Mouse (Mus musculus) retina, postnatal 7 days (tissue): ENCODE measurements around the gene Mn1.

Experiments used
- DNase-seq: peaks from one replicate; pipeline ENCODE4 v3.0.0-alpha.2; 2012; ENCODE audit warnings: low read depth, low spot score

The Mn1 gene

DNA sequence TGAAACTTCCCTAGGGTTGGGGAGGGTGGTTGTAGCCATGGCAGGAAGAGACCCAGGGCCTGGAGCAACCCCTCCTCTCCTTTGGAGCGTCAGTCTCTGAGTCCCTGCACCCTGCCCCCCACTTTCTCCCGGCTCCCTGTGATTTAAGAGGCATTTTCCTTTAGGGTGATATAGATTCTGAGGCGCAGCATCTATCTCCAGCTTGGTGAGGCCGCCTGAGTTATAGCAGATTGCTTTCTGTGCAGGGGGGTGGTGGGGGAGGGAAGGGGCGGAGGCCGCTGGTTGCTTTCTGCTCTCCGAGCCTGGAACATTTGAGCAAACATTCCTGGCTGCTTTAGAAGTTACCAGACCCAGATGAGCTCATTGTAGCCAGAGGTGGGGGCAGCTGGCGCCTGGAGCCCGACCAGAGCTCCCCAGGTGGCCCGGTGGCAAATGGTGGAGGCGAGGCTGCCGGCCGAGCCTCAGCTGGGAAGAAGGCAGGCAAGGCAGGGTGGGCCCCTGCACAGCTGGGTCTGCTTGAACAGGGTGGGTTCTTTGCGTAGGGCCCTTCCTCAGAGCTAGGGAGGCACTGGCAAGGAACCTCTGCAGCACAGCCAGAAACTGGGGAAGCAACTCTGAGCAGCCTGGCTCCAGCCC lies 8.6 kb upstream of the Mn1 start:
- DNase-seq, result no peak

- no peak for DNase-seq
Observed at GRCm38 (mm10) chr5:111409412-111410044, 7.6 kb upstream of the Mn1 start.

DNA sequence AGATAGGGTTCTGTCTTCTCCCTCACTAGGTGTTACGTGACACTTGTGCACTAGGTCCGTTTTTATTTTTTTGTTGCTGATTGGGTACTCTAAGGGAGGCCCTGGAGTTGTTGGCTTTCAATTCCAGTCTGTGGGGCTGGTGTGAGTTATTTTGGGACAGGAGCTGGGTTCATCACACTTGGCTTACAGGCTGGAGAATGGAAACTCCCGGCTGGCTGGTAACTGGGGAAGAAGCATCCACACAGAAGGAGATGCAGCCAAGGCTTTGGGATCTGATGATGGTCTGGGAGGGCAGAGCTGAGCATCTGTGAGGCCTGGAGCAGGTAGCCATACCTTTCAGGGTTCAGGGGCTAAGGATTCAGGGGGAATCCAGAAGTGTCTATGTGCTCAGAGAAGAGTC lies 6.5 kb upstream of the Mn1 start:
- no peak for DNase-seq

DNA sequence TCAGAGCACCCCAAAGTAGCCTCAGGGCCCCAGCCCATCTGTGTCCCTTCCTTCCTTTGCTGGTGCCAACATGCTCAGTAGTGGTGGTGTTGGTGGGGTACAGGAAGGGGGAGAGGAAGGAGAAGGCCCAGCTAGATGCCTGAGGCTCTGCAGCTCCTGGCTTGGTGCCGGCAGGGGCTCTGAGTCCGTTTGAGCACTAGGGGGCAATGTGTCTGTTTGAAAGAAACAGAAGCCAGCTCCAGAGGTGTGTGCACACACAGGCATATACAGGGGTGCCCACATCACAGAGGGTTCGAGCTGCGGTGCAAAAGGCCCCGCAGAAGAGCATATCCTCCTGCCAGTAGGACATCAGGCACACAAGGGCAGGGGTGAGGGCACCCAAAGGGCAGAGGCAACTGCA lies 3.0 kb upstream of the Mn1 start:
- peak; percentile 66 for DNase-seq

DNA sequence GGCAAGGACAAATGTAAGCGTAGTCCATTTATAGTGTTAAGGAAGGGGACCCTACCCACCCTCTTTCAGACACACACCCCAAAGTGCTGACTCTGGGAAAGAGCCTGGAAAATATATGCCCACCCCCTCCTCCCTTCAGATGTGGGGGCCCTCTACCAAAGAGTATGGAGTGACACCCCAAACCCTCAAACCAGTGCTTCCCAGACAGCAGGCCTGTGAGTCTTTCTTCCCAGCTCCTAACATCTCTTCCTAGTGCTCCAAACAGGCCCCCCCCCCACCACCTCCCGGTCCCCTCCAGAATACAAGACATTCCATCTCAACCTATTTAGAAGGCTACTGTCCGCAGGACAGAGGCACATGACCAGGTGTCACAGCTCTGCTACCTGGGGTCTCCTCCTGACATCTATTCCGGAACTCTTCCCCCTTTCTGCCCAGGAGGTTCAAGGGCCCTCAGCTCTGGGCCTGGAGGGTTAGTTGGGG lies 2.4 kb upstream of the Mn1 start:
- no peak for DNase-seq

- no peak for DNase-seq
Observed at GRCm38 (mm10) chr5:111415575-111415974, 1.6 kb upstream of the Mn1 start.

DNA sequence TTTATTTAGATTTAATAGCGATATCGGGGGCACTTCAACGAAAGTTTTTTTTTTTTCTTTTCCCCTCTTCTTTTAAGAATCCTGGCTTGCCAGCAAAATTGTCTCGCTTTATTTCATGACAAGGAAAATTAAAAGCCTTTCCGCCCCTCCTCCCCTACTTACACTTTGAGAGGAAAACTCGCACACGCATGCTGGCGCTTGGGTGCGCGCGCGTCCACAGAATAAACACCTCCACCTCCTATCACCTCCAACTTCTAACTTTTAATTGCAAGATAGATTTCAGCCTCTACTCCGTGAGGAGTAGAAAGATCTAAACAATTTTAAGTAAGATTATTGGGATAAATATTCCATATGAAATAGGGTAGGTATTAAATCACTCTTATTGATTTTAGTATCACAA lies 1.1 kb upstream of the Mn1 start:
- DNase-seq, result no peak

DNA sequence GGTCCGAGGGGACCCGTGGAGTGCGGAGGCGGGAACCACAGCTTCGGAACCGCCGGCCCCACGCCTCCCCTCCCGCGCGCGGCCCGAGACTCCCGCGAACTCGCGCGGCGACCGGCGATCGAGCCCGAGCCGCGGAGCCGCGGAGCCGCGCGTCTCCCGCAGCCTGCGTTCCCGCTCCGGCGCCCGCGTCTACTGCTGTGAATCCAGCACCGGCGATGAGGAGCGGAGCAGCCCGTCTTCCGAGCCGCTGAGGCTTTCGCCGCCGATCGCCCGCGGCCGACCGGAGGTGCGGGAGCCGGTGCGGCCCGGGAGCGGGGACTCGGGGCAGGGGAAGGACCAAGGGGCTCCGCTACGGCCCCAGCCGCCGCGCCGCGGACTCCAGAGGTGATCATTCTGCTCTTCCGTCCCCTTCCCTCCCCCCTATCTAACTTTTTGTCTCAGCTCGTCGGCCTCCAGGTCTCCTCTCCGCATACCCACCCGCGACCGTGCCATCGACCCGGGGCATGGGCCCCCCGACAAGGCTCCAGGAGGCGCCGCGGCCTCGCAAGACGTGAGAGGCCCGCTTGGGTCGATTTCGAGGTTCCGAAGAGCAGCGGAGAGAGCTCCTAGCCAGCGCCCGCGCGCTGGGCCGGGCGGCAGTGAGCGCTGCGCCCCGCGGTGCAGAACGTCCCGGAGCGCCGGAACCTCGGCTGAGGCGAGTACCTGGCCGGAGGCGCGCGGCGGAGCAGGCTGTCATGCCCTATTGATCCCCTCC lies 393 bp downstream of the Mn1 start:
- no peak for DNase-seq

DNA sequence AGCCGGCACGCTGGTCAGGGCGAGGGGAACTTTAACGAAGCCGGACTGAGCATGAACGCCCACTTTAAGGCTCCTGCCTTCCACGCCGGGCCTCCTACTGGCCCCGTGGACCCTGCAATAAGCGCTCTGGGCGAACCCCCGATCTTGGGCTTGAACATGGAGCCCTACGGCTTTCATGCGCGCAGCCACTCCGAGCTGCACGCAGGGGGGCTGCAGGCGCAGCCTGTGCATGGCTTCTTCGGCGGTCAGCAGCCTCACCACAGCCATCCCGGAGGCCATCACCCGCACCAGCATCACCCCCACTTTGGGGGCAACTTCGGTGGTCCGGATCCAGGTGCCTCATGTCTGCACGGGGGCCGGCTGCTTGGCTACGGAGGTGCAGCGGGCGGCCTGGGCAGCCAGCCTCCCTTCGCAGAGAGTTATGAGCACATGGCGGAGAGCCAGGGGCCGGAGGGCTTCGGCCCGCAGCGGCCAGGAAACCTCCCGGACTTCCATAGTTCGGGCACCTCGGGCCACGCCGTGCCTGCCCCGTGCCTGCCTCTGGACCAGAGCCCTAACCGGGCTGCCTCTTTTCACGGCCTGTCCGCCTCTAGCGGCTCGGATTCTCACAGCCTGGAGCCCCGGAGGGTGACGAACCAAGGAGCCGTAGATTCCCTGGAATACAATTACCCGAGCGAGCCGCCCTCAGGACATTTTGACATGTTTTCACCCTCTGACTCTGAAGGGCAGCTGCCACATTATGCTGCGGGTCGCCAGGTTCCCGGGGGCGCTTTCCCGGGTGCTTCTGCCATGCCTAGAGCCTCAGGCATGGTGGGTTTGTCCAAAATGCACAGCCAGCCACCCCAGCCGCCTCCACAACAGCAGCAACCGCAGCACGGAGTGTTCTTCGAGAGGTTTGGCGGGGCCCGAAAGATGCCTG lies 1.3 kb downstream of the Mn1 start:
- no peak for DNase-seq

DNA sequence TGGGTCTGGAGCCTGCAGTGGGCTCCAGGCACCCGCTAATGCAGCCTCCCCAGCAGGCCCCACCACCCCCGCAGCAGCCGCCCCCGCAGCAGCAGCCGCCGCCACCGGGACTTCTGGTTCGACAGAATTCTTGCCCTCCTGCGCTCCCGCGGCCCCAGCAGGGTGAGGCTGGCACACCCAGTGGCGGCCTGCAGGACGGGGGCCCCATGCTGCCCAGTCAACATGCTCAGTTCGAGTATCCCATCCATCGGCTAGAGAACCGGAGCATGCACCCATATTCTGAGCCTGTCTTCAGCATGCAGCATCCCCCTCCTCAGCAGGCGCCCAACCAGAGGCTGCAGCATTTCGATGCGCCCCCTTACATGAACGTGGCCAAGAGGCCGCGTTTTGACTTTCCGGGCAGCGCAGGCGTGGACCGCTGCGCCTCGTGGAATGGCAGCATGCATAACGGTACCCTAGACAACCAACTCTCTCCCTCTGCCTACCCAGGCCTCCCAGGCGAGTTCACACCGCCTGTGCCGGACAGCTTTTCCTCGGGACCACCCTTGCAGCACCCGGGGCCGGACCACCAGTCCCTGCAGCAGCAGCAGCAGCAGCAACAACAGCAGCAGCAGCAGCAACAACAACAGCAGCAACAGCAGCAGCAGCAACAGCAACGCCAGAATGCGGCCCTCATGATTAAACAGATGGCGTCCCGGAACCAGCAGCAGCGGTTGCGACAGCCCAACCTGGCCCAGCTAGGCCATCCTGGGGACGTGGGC lies 2.1 kb downstream of the Mn1 start:
- no peak for DNase-seq

DNA sequence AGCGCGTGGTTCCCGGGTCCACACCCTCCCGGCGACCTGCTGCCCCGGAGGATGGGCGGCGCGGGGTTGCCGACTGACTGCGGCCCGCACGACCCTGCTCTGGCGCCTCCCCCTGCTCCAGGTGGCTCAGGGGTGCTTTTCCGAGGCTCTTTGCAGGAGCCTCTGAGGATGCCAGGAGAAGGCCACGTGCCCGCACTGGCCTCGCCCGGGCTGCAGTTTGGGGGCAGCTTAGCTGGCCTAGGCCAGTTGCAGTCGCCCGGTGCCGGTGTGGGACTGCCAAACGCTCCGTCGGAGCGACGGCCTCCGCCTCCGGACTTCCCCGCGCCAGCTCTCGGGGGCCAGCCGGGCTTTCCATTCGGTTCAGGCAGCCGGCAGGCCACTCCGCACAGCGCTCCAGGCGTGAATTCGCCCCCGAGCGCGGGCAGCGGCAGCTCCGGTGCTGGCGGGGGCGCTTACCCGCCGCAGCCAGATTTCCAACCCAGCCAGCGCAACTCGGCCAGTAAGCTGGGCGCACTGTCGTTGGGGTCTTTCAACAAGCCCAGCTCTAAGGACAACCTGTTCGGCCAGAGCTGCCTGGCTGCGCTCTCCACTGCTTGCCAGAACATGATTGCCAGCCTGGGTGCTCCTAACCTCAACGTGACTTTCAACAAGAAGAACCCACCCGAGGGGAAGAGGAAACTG lies 3.0 kb downstream of the Mn1 start:
- DNase-seq, result no peak

DNA sequence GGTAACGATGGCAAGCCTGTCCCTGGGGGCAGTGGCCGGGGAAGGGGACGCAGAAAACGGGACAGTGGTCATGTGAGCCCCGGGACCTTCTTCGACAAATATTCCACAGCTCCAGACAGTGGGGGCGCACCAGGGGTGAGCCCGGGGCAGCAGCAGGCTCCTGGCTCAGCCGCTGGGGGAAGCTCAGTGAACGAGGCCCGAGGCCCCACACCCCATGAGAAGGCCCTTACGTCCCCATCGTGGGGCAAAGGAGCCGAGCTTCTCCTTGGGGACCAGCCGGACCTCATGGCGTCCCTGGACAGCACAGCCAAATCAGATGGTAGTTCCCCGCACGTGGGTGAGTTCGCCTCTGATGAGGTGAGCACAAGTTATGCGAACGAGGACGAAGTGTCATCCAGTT lies 3.7 kb downstream of the Mn1 start:
- no peak for DNase-seq

- DNase-seq, result no peak
Observed at GRCm38 (mm10) chr5:111421424-111421823, 4.3 kb downstream of the Mn1 start.

- no peak for DNase-seq
Observed at GRCm38 (mm10) chr5:111422058-111422800, 5.1 kb downstream of the Mn1 start.

- no peak for DNase-seq
Observed at GRCm38 (mm10) chr5:111423011-111423410, 5.8 kb downstream of the Mn1 start.

- DNase-seq, result no peak
Observed at GRCm38 (mm10) chr5:111423616-111424015, 6.5 kb downstream of the Mn1 start.

DNA sequence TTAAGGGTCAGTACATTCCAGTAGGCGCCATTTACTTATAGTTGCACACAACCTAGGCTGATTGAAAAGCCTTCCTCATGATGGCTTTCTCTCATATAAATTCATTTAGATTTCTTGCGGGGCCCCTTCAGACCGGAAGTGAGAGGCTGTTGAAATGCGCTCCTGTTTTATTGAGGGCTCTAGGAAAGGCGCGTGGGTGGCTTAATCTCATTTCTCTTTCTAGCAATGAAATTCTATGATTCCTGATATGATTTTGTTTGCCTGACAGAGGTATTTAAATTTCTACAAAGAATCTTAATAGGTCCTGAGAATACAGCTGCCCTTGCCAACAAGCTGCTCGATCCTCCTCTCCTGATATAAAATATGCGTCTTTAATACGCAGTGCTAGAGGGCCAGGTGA lies 8.7 kb downstream of the Mn1 start:
- no peak for DNase-seq

DNA sequence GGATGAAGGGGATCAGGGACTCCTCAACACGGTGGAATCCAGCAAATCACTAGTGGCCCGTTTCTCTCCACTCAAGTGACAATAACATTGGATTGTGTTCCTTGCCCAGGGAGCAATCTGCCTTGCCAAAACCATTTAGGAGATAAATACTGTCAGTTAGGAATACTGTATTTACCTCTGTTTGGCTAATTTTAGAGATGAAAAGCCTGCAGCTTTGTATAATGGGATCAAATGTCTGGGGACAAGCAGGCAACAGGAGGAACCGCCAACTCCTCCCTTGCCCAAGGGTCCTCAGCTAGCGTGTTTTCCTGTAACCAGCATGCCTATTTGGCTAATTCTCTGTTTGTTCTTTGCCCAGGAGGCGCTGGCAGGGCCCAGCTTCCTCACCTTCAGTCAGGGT lies 9.1 kb downstream of the Mn1 start:
- no peak for DNase-seq

DNA sequence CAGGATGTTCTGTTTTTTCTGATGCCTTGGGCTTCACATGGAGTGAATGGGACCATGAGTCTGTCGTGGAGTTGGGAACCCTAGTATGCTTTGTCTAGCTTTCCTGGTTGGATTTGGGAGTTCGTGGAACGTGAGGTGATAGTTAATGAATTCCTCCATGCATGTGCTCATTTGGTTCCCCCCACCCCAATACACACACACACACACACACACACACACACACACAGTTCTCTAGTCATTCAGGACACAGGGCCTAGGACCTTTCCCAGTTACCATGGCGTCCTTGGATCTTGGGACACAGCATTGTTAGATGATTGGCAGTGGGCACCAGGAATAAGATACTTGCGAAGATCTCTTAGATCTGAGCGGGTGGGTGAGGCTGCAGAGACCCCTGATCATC lies 11.7 kb downstream of the Mn1 start:
- no peak for DNase-seq

GRCm38 (mm10) chr5:111429726-111430125 lies 12.6 kb downstream of the Mn1 start:
- DNase-seq, result no peak
